Mouse (Mus musculus) CH12.LX (cell line): ENCODE measurements at regions not wholly inside any gene's neighbourhood (a gene's known extent, or its start where the extent isn't known, plus 50 kb on each side); places are given as distances from the start of the nearest gene placed in this dataset.

Experiments
- DNase-seq: peaks from one replicate; pipeline ENCODE4 v3.0.0-alpha.2; 2013; ENCODE audit errors: extremely low read depth
- H3K27ac ChIP-seq: 2 replicates; pipeline ENCODE4 v1.5.1; 2012; ENCODE audit warnings: low read depth, mild to moderate bottlenecking, control low read depth, moderate library complexity; ENCODE audit not compliant: insufficient read depth
- H3K27me3 ChIP-seq: replicated peaks from 2 replicates; pipeline ENCODE3; 2012; ENCODE audit warnings: inconsistent platforms
- H3K36me3 ChIP-seq, 2 experiments: replicated peaks in 1 of 2; 2 replicates each; pipeline versions ENCODE3 to v1.6.1; 2012; ENCODE audit warnings: inconsistent platforms in 1 of 2, low read length in 1 of 2, mild to moderate bottlenecking in 1 of 2, mixed read lengths in 1 of 2, moderate library complexity in 1 of 2; ENCODE audit not compliant: control insufficient read depth in 1 of 2, insufficient read depth in 1 of 2
- H3K4me1 ChIP-seq, 2 experiments: 2 replicates each; pipeline ENCODE4 v1.6.1; 2012; ENCODE audit warnings: inconsistent platforms in 1 of 2, moderate library complexity in 1 of 2; ENCODE audit not compliant: insufficient read depth in 2 of 2, control insufficient read depth in 1 of 2
- H3K4me2 ChIP-seq: 2 replicates; pipeline ENCODE4 v1.6.1; 2012; ENCODE audit warnings: low read depth, mild to moderate bottlenecking, control low read depth; ENCODE audit not compliant: poor library complexity, insufficient read depth, severe bottlenecking
- H3K4me3 ChIP-seq, 3 experiments: fragments of 150-350 bp in 1 of 3; sonication (generic) in 1 of 3; replicated peaks in 1 of 3; 2 replicates each; pipeline versions ENCODE3 to v1.5.1; 2011 to 2012; ENCODE audit warnings: low read depth in 2 of 3, low read length in 2 of 3, mild to moderate bottlenecking in 2 of 3, moderate library complexity in 2 of 3, control low read depth in 1 of 3, improper control_type of control experiment in 1 of 3, inconsistent platforms in 1 of 3, mixed read lengths in 1 of 3; ENCODE audit not compliant: poor library complexity in 1 of 3
- H3K79me2 ChIP-seq: replicated peaks from 2 replicates; pipeline ENCODE4 v1.6.1; 2012; ENCODE audit warnings: mild to moderate bottlenecking, moderate library complexity; ENCODE audit not compliant: control insufficient read depth, poor library complexity, insufficient read depth, severe bottlenecking; ENCODE audit errors: extremely low read depth
- H3K9ac ChIP-seq: 2 replicates; pipeline ENCODE4 v1.6.1; 2012; ENCODE audit warnings: low read depth, mild to moderate bottlenecking, control low read depth, moderate library complexity; ENCODE audit not compliant: insufficient read depth
- H3K9me3 ChIP-seq: replicated peaks from 2 replicates; pipeline ENCODE3; 2012; ENCODE audit warnings: low read length, inconsistent platforms, mixed read lengths
- CHD1 ChIP-seq: IDR thresholded peaks from 2 replicates; pipeline ENCODE4 v1.6.1; 2012; ENCODE audit warnings: low read depth, low read length, improper control_type of control experiment, inconsistent platforms
- CTCF ChIP-seq, 2 experiments: IDR thresholded peaks in 1 of 2; conservative IDR thresholded peaks in 1 of 2; 2 replicates each; pipeline ENCODE4 v1.5.1; 2011 to 2012; ENCODE audit warnings: low read depth in 2 of 2, low read length in 2 of 2, improper control_type of control experiment in 1 of 2, inconsistent platforms in 1 of 2, mild to moderate bottlenecking in 1 of 2, moderate library complexity in 1 of 2
- ELF1 ChIP-seq: IDR thresholded peaks from 2 replicates; pipeline ENCODE4 v1.6.1; 2014; ENCODE audit warnings: low read depth, mild to moderate bottlenecking, inconsistent platforms, low read length, improper control_type of control experiment
- ETS1 ChIP-seq: conservative IDR thresholded peaks from 2 replicates; pipeline ENCODE4 v1.6.1; 2012; ENCODE audit warnings: low read depth, mild to moderate bottlenecking, inconsistent platforms, low read length, improper control_type of control experiment, moderate library complexity
- IRF4 ChIP-seq: IDR thresholded peaks from 2 replicates; pipeline ENCODE4 v1.6.1; 2014; ENCODE audit warnings: low read depth, mild to moderate bottlenecking, inconsistent platforms, low read length, improper control_type of control experiment
- JUN ChIP-seq: IDR thresholded peaks from 2 replicates; pipeline ENCODE4 v1.6.1; 2011; ENCODE audit warnings: low read depth, mild to moderate bottlenecking, low read length, improper control_type of control experiment, moderate library complexity; ENCODE audit not compliant: insufficient read depth
- JUND ChIP-seq: conservative IDR thresholded peaks from 2 replicates; pipeline ENCODE4 v1.6.1; 2011; ENCODE audit warnings: low read depth, low read length, improper control_type of control experiment
- MAFK ChIP-seq: IDR thresholded peaks from 2 replicates; pipeline ENCODE4 v1.6.1; 2011; ENCODE audit warnings: low read length, improper control_type of control experiment; ENCODE audit not compliant: insufficient replicate concordance
- MAX ChIP-seq: IDR thresholded peaks from 2 replicates; pipeline ENCODE4 v1.6.1; 2011; ENCODE audit warnings: low read length, improper control_type of control experiment
- MYC ChIP-seq: IDR thresholded peaks from 2 replicates; pipeline ENCODE4 v1.6.1; 2011; ENCODE audit warnings: low read depth, mild to moderate bottlenecking, improper control_type of control experiment, low read length
- POLR2A ChIP-seq: IDR thresholded peaks from 2 replicates; pipeline ENCODE4 v1.6.1; 2011; ENCODE audit warnings: low read depth, mild to moderate bottlenecking, improper control_type of control experiment, low read length
- POLR2AphosphoS2 ChIP-seq: IDR thresholded peaks from 2 replicates; pipeline ENCODE4 v1.6.1; 2011; ENCODE audit warnings: low read depth, low read length, improper control_type of control experiment
- RAD21 ChIP-seq: IDR thresholded peaks from 2 replicates; pipeline ENCODE4 v1.6.1; 2011; ENCODE audit warnings: low read depth, mild to moderate bottlenecking, low read length, improper control_type of control experiment, moderate library complexity
- RCOR1 ChIP-seq: conservative IDR thresholded peaks from 2 replicates; pipeline ENCODE4 v1.6.1; 2012; ENCODE audit warnings: low read depth, mild to moderate bottlenecking, inconsistent platforms, low read length, improper control_type of control experiment
- SIN3A ChIP-seq: IDR thresholded peaks from 2 replicates; pipeline ENCODE4 v1.6.1; 2012; ENCODE audit warnings: low read length, improper control_type of control experiment, inconsistent platforms
- SMC3 ChIP-seq: IDR thresholded peaks from 2 replicates; pipeline ENCODE4 v1.6.1; 2011; ENCODE audit warnings: low read depth, low read length, improper control_type of control experiment
- USF1 ChIP-seq: IDR thresholded peaks from 2 replicates; pipeline ENCODE4 v1.6.1; 2014; ENCODE audit warnings: low read depth, mild to moderate bottlenecking, inconsistent platforms, low read length, improper control_type of control experiment
- ZC3H11A ChIP-seq: IDR thresholded peaks from 2 replicates; pipeline ENCODE4 v1.6.1; 2012; ENCODE audit warnings: low read depth, mild to moderate bottlenecking, inconsistent platforms, low read length, improper control_type of control experiment
- ZKSCAN1 ChIP-seq: IDR thresholded peaks from 2 replicates; pipeline ENCODE4 v1.6.1; 2012; ENCODE audit warnings: low read depth, inconsistent platforms, low read length, improper control_type of control experiment, borderline replicate concordance
- ZNF384 ChIP-seq: IDR thresholded peaks from 2 replicates; pipeline ENCODE4 v1.6.1; 2012; ENCODE audit warnings: low read depth, low read length, improper control_type of control experiment, inconsistent platforms
- dilution Hi-C: fragments of 300-500 bp; cut with MboI; formaldehyde crosslinking; loops from 2 replicates; pipeline ENCODE4 v1.14.3; 2020; ENCODE audit warnings: low sequenced_read_pairs; ENCODE audit not compliant: extremely low pct_unique_long_range_greater_than_20kb, extremely low pct_ligation_motif_present
- in situ Hi-C: fragments of 300-500 bp; cut with MboI; formaldehyde crosslinking; loops from 3 replicates; pipeline ENCODE4 v1.14.3; 2019; ENCODE audit warnings: low sequenced_read_pairs, low pct_ligation_motif_present, low pct_unique_long_range_greater_than_20kb, mixed read lengths

- Histone ChIP-seq H3K4me2 (peak overlapping the region; percentile 57), H3K4me3 (peak overlapping the region; percentile 5 to 42 (median 17)), H3K27me3 (no peaks in the 10 kb centered on the region), H3K4me1 (peaks cover 3 to 8% of the 10 kb centered on the region in 2 experiments; a peak in 3 of 4 replicates), H3K36me3 (no peaks in the 10 kb centered on the region), H3K27ac (no peak overlapping the region), H3K9ac (peak overlapping the region; percentile 56; the same call in 1 of the 2 replicates), H3K9me3 (no peaks in the 10 kb centered on the region), H3K79me2 (no peaks in the 10 kb centered on the region)
- TF ChIP-seq JUN (no peak), SIN3A (0 out of 2 replicates have a peak, but pooled peaks have one; percentile 40), ZKSCAN1 (no peak), POLR2A (no peak), ZNF384 (peak; percentile 99), MAX (peak; percentile 52; the same call in 1 of the 2 replicates), MYC (peak; percentile 66; the same call in 1 of the 2 replicates), RCOR1 (no peak), MAFK (no peak), JUND (peak; percentile 49; the same call in 1 of the 2 replicates), IRF4 (peak; percentile 28; the same call in 1 of the 2 replicates), CTCF (conservative IDR thresholded peaks at IDR 0.05 in 1 of 2, IDR thresholded peaks at IDR 0.05 in 1 of 2; ENCODE audit: low read depth in 2 of 2, low read length in 2 of 2) (peak; percentile 54 to 84), RAD21 (peak; percentile 92), ETS1 (peak; percentile 31; the same call in 1 of the 2 replicates), SMC3 (peak; percentile 74), ZC3H11A (peak; percentile 56; the same call in 1 of the 2 replicates)
- peak; percentile 65 for DNase-seq
- in situ Hi-C loops (loop anchor here (25.0 kb wide), 2 partner anchors 446 to 746 kb away; partner anchors contain the start of gene Pdgfc), dilution Hi-C loops (no loop called here)
These were observed 149.4 kb upstream of the Ctso start for GRCm38 (mm10) chr3:81782921-81783541.

- H3K9me3 ChIP-seq: no peaks in the 10 kb centered on the region
- DNase-seq: no peak
- no peaks in the 10 kb centered on the region for H3K4me1 ChIP-seq
- H3K36me3 ChIP-seq: no peaks in the 10 kb centered on the region
- TF ChIP-seq POLR2AphosphoS2: no peak
- no peak for TF ChIP-seq ETS1
- no peak for TF ChIP-seq JUN
- no peak for TF ChIP-seq CHD1
- TF ChIP-seq MAX: no peak
- TF ChIP-seq ELF1: no peak
- TF ChIP-seq USF1: no peak
- no peak overlapping the region for H3K9ac ChIP-seq
- in situ Hi-C loops (loop anchor here (25.0 kb wide), 2 partner anchors 452 to 752 kb away; partner anchors contain the start of gene Pdgfc), dilution Hi-C loops (no loop called here)
- H3K4me3 ChIP-seq: no peak overlapping the region
- H3K27ac ChIP-seq: no peak overlapping the region
- no peaks in the 10 kb centered on the region for H3K27me3 ChIP-seq
- no peaks in the 10 kb centered on the region for H3K79me2 ChIP-seq
- no peak overlapping the region for H3K4me2 ChIP-seq
These were observed 143.5 kb upstream of the Ctso start for GRCm38 (mm10) chr3:81788915-81789314.
